Mouse (Mus musculus) forebrain, embryonic 10.5 days (tissue): Measurements from ENCODE around the gene Rps27. TPM values are rescaled to one million over a fixed set of nuclear protein-coding genes. Genes with fewer than 3 reads are reported as not detected.

Source experiments
- DNase-seq: peaks from one replicate; pipeline ENCODE4 v3.0.0-alpha.2; 2017; ENCODE audit warnings: low spot score; ENCODE audit errors: extremely low spot score
- H3K27ac ChIP-seq: fragments of 300-500 bp; sonication (generic); 2 replicates; pipeline ENCODE4 v1.5.1; 2016; ENCODE audit warnings: mild to moderate bottlenecking
- H3K27me3 ChIP-seq: fragments of 300-500 bp; sonication (generic); 2 replicates; pipeline ENCODE4 v1.6.1; 2016; ENCODE audit warnings: mild to moderate bottlenecking; ENCODE audit not compliant: poor library complexity, severe bottlenecking
- H3K36me3 ChIP-seq: fragments of 300-500 bp; sonication (generic); replicated peaks from 2 replicates; pipeline ENCODE4 v1.6.1; 2016; ENCODE audit warnings: mild to moderate bottlenecking, moderate library complexity
- H3K4me1 ChIP-seq: fragments of 300-500 bp; sonication (generic); 2 replicates; pipeline ENCODE4 v1.6.1; 2016
- H3K4me3 ChIP-seq: fragments of 300-500 bp; sonication (generic); 2 replicates; pipeline ENCODE4 v1.5.1; 2016; ENCODE audit warnings: mild to moderate bottlenecking, moderate library complexity
- H3K9me3 ChIP-seq: fragments of 300-500 bp; sonication (generic); 2 replicates; pipeline ENCODE4 v1.6.1; 2016; ENCODE audit warnings: mild to moderate bottlenecking, moderate library complexity
- WGBS: fragments of 180-500 bp; shearing (Covaris S2); methylation state at CpG from one replicate; pipeline ENCODE4 v1.1.7; 2016; 5-methylcytosine and 5-hydroxymethylcytosine counted together
- polyA plus RNA-seq: library from polyadenylated mRNA; unstranded; fragments of >200 nt; fragmentation: Nextera tagmentation; extraction: Ambion mirVana; gene quantifications from 2 replicates; pipeline ENCODE4 v1.2.1, GENCODE M21; 2016

Rps27 gene
- polyA plus RNA-seq, 1 experiment from 2014 or later, result 1,069 TPM

DNA sequence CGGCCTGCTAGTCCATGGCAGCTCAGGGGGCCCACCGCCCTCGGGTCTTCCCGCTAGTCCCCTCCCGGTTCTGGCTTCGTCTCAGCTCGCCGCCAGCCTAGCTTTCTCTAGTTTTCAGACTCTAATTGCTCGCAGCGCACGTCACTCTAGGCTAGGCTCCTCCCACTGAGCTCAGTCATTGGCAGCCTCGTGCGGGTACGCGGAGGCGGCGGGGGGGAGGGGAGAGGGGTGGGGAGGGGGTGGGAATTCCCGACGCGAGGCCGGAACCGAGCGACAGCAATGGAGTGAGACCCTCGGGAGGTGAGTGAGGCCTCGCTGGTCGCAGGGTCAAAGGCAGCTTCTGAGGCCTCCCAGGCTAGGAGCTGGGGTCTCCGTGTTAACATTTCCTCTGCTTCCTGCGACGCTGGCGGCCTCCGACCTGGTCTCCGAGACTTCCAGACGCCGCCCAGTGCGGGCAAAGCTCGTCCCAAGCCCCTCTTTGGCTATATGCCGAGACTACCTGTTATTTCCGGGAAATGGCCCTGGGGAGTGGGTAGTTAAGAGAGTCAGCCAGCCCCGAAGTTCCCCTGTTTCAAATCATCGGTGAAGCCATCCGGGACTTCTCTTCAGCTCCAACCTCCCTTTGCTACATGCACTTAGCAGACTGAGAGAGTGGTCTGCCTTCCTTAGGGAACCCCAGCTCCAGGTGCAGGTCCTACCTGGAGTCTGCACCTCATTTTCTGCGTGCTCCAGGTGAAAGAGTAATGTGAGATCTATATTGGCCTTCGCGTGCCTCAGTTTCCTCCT, 34.7 kb upstream of the Rps27 start, which contains the start of gene Slc39a1:
Slc39a1 (plus strand) TSS at position 213 of the 786 bp plus-strand sequence.
- Histone ChIP-seq H3K27me3 (no peaks in the 10 kb centered on the region), H3K27ac (peak within 1 kb of the TSS; percentile 94), H3K9me3 (no peaks in the 10 kb centered on the region), H3K36me3 (peaks cover 28% of the 10 kb centered on the region), H3K4me1 (peaks cover 37% of the 10 kb centered on the region), H3K4me3 (peak within 1 kb of the TSS; percentile 77)
- WGBS, result under 1% methylated on average over 44 of the region's 44 CpGs
- peak; percentile 94 for DNase-seq

DNA sequence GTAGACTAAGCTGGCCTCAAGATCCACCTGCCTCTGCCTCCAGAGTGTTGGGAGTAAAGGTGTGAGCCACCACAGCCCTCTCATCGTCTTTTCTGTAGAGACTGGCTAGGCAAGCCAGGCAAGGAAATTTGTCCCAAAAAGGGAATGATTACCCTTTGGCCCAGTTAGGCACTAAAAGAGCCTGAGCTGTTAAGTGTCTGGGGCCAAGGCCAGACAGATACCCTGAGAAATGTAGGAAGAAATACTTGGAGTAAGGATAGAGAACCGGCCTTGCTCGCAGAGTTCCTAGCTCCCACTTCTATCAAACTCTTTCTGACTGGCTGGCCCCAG, 34.1 kb upstream of the Rps27 start:
- Histone ChIP-seq H3K4me1 (peaks cover 42% of the 10 kb centered on the region), H3K4me3 (peak overlapping the region; percentile 77), H3K27ac (peak overlapping the region; percentile 94), H3K9me3 (no peaks in the 10 kb centered on the region), H3K27me3 (0 out of 2 replicates have a peak, but pooled peaks cover under 1% of the 10 kb centered on the region), H3K36me3 (peaks cover 28% of the 10 kb centered on the region)
- DNase-seq, result no peak
- under 1% methylated on average over 3 of the region's 3 CpGs for WGBS

DNA sequence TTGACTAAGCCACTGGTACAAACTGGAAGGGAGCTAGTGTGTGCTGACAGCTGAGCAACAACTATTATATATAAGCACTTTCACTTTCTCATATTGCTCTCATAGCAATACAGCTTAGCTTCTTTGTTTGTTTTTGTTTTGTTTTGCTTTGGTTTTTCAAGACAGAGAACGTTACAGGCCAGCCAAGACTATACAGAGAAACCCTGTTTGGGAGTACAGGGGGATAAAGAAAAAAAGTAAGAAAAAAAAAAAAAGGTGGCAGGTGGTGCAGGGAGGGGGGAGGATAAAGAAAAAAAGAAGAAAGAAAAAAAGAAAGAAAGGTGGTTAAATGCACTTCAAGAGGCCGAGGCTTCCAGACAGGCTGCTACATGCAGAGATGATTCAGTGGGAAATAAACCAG, 32.0 kb upstream of the Rps27 start:
- Histone ChIP-seq H3K36me3 (peaks cover 11% of the 10 kb centered on the region), H3K27ac (no peak overlapping the region), H3K9me3 (no peaks in the 10 kb centered on the region), H3K27me3 (0 out of 2 replicates have a peak, but pooled peaks cover 11% of the 10 kb centered on the region), H3K4me3 (no peak overlapping the region), H3K4me1 (peaks cover 41% of the 10 kb centered on the region)
- WGBS, result 80% methylated on average over 2 of the region's 2 CpGs
- DNase-seq, result no peak

DNA sequence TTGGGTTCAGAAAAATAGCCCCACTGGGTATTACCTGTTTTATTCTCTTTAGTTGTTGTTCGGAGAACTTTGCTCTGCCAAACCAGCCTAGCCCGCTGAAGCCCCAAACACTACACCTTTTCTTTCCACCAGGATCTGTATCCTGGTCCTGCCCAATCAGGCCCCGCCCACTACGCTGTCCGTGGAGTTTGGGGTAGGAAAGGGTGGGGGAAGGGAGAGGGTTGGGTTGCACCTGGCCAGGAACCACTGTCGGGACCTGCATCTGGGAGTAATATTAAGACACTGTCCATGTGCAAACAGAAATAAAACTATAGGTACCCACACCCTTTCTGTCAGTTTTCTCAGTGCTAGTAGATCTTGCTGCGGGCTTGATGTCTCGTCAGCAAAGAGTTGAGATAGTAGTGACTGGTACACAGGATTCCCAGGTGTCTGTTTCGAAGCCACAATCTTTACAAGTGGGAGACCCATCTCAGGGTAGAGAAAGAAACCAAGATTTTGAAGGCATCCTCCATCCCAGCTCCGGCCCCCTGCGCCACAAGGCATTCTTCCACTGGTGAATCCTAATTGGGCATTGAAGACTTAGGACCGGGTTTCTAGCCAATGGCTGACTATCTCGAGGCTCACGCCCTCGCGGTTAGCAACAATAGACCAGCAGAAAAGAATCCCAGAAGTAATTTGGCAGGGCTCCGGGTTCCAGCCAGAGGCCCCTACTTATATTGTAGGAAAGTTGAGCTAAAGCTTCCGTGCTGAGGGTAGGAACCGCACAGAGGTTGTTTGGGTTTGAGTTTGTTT, 29.7 kb upstream of the Rps27 start, which contains the start of gene Creb3l4:
Creb3l4 (minus strand) TSS at position 529 of the 792 bp plus-strand sequence.
- peak within 1 kb of the TSS; percentile 55 for H3K4me3 ChIP-seq
- H3K9me3 ChIP-seq, result no peaks in the 10 kb centered on the region
- peak; percentile 75 for DNase-seq
- no peaks in the 10 kb centered on the region for H3K36me3 ChIP-seq
- H3K27ac ChIP-seq, result peak within 1 kb of the TSS; percentile 85
- 0 out of 2 replicates have a peak, but pooled peaks cover 11% of the 10 kb centered on the region for H3K27me3 ChIP-seq
- WGBS, result 2% methylated on average over 19 of the region's 19 CpGs
- H3K4me1 ChIP-seq, result peaks cover 27% of the 10 kb centered on the region

DNA sequence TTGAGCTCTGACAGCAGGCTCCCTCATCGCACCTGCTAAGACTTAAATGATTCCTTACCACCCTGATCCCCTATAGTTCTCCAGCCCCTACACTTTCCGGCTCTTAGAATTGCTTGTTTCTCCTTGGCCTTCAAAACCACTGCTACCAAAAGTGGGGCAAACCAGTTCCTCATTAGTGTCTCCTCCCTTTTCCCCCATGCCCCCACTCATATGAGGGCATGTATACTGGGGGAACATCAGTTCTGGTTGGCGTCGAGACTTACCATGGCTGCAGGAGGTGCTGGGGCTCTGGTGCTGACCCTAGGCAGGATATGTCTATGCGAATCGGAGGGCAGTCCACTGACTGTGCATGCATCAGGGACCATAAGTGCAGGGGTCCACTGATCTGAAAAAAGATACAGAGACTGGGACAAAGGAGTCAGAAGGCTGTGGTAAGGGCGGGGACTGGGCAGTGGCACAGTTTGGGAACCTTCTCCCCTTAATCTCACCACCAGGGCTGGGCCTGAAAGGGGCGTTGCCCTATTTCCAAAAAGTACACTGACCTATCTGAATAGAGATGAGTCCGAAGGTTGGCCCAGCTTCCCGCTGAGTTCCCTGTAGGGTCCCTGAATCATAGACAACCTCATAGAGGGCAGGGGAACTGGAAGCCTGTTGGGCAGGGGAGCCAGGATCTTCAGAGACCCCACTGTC, 28.4 kb upstream of the Rps27 start:
- DNase-seq, result no peak
- WGBS, result 89% methylated on average over 10 of the region's 10 CpGs

DNA sequence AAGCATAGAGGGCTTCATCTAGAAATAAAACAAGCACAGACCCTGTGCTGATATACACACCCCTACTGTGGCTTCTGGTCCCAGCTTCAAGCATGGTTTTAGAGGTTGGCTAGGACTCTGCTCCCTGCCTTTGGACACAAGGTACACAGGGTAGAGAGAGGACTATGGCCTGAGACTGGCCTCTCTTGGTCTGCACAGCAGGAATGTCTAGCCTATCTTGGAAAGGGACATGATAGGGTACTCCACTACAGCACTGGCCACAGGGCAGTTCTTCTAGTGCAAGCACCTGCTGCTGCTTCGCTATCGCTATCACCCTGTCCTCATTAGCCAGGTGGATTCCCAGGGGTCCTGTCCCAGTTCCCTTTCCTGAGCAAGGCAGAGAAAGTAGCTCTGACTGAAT, 27.8 kb upstream of the Rps27 start:
- Histone ChIP-seq H3K9me3 (no peaks in the 10 kb centered on the region), H3K4me3 (no peak overlapping the region), H3K27ac (no peak overlapping the region), H3K4me1 (peaks cover 17% of the 10 kb centered on the region), H3K27me3 (0 out of 2 replicates have a peak, but pooled peaks cover 11% of the 10 kb centered on the region), H3K36me3 (peaks cover 6% of the 10 kb centered on the region)
- 89% methylated on average over 2 of the region's 2 CpGs for WGBS
- no peak for DNase-seq

More for the DNA sequence above, 28.4 kb upstream of the Rps27 start:
- H3K36me3 ChIP-seq, result peaks cover 2% of the 10 kb centered on the region; the same call in 1 of the 2 replicates
- H3K27ac ChIP-seq, result no peak overlapping the region
- 0 out of 2 replicates have a peak, but pooled peaks cover 11% of the 10 kb centered on the region for H3K27me3 ChIP-seq
- no peaks in the 10 kb centered on the region for H3K9me3 ChIP-seq
- no peak overlapping the region for H3K4me3 ChIP-seq
- peaks cover 17% of the 10 kb centered on the region for H3K4me1 ChIP-seq

DNA sequence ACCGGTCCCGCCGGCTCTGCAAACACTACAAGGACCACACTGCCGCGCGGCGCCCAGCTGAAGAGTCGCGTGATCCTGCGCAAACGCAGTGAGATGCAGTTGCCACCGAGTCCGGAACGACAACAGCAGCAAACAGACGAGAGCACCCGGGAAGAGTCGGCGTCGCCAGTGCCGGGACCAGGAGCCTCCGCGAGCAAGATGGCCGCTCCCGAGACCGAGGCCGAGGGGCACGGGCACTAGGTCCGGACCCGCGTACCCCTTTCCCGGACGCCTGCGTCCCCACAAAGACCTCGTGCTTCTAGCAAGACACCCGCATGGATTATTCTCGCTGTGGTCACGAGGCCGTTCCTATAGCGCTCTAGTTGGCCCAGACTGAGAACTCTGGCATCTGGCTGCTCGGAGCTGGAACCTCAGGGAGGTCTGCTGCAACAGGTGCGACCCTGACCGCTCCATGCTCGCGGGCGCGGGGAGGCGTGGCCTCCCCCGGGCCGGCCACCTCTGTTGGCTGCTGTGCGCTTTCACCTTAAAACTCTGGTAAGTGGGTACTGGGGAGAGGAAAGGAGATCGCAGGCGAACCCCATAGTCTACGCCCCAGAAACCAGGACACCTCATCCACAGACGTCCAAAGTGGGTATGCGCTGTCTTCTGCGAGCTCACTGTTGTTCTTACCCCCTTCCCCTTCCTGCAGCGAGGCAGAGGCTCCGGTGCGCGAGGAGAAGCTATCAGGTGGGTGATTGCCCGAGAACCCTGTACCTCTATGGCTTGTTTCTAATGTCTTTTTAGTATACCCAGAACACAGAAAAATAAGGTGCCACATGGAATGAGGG, 18.3 kb upstream of the Rps27 start, which contains the start of gene Jtb:
Jtb (plus strand) TSS at position 91 of the 827 bp plus-strand sequence.
- H3K4me3 ChIP-seq, result peak within 1 kb of the TSS; percentile 72
- H3K27ac ChIP-seq, result peak within 1 kb of the TSS; percentile 95
- no peaks in the 10 kb centered on the region for H3K9me3 ChIP-seq
- H3K36me3 ChIP-seq, result peaks cover 36% of the 10 kb centered on the region
- peaks cover 18% of the 10 kb centered on the region for H3K4me1 ChIP-seq
- peak; percentile 95 for DNase-seq
- under 1% methylated on average over 61 of the region's 61 CpGs for WGBS
- no peaks in the 10 kb centered on the region for H3K27me3 ChIP-seq

DNA sequence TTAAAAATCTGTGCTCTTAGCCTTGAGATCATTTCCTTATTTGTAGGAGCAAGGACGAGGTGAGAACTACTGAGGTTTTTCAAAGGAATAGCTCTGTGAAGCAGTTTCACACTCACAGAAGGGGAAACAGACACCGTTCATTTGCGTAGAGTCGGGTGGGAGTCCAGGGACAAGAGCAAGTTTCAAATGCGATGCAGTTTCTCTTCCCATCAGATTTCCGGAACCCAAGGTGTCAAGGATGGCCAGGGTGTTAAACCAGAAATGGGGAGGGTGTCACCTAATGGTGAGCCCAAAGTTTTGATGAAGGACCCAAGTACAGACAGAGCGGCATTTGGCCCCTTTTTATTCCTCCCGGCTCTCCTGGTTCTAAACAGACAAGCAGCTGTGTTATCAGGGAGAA, 17.6 kb upstream of the Rps27 start:
- peak overlapping the region; percentile 95 for H3K27ac ChIP-seq
- 18% methylated on average over 8 of the region's 8 CpGs for WGBS
- peaks cover 18% of the 10 kb centered on the region for H3K4me1 ChIP-seq
- no peak for DNase-seq
- H3K9me3 ChIP-seq, result no peaks in the 10 kb centered on the region
- no peaks in the 10 kb centered on the region for H3K27me3 ChIP-seq
- peaks cover 35% of the 10 kb centered on the region for H3K36me3 ChIP-seq
- peak overlapping the region; percentile 72 for H3K4me3 ChIP-seq

DNA sequence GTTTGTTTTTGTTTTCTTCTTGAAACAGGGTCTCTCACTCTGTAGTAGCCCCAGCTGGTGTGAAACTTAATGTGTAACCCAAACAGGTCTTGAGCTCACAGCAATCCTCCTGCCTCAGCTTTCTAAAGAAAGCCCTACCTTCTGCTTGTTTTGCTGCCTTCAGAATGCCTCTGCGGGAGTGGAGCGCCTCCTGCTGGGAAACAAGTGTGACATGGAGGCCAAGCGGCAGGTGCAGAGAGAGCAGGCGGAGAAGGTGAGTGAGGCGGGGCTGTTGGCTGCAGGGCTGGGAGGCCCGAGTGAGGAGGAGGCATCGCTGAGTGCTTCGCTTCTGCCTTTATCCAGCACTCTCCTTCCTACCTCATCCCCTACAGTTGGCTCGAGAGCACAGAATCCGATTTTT, 10.9 kb upstream of the Rps27 start:
- H3K4me3 ChIP-seq, result no peak overlapping the region
- no peaks in the 10 kb centered on the region for H3K27me3 ChIP-seq
- H3K9me3 ChIP-seq, result no peaks in the 10 kb centered on the region
- DNase-seq, result no peak
- H3K27ac ChIP-seq, result no peak overlapping the region
- H3K36me3 ChIP-seq, result peaks cover 35% of the 10 kb centered on the region
- peaks cover 27% of the 10 kb centered on the region for H3K4me1 ChIP-seq
- 83% methylated on average over 10 of the region's 10 CpGs for WGBS

DNA sequence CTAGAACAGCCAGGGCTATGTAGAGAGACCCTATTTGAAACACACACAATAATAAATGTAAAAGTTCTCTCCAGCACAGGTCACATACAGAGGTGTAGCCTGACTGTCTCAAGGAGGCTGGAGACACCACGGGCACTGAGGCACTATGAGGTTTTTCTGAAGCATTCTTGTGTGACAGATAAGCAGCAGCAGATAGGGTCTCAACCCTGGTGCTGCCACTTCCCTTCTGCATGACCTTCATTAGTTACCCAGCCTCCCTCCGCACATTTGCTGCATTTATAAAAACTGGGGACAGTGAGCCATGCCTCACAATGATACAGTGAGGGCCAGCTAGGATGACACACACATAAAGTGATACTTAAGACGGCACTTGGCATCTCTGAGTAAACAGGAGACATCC, 9.5 kb upstream of the Rps27 start:
- 80% methylated on average over 3 of the region's 3 CpGs for WGBS
- no peak for DNase-seq
- Histone ChIP-seq H3K9me3 (no peaks in the 10 kb centered on the region), H3K4me1 (peaks cover 27% of the 10 kb centered on the region), H3K4me3 (no peak overlapping the region), H3K27ac (no peak overlapping the region), H3K27me3 (no peaks in the 10 kb centered on the region), H3K36me3 (peaks cover 35% of the 10 kb centered on the region)

DNA sequence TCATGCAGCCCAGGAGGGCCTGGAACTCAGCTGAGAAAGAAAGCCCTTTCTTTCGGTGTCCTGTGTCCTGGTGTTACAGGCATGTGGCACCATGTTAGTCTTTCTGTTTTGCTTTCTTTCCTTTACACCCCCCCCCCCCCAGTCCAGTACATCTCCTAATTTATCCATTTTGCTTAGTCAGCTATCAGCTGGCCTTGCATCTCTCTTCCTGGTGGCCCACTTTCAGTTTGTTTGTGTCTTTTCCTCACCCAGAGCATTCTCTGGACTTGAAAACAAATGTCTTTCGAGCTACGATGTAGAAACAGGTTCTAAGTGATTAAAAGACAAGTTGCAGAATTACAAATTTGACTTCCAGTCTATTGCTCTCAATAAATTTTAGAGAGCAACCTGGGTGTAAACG, 9.0 kb upstream of the Rps27 start:
- DNase-seq, result no peak
- peaks cover 35% of the 10 kb centered on the region for H3K36me3 ChIP-seq
- no peak overlapping the region for H3K27ac ChIP-seq
- WGBS, result 91% methylated on average over 4 of the region's 4 CpGs
- no peaks in the 10 kb centered on the region for H3K9me3 ChIP-seq
- no peaks in the 10 kb centered on the region for H3K27me3 ChIP-seq
- H3K4me3 ChIP-seq, result no peak overlapping the region
- peaks cover 27% of the 10 kb centered on the region for H3K4me1 ChIP-seq

DNA sequence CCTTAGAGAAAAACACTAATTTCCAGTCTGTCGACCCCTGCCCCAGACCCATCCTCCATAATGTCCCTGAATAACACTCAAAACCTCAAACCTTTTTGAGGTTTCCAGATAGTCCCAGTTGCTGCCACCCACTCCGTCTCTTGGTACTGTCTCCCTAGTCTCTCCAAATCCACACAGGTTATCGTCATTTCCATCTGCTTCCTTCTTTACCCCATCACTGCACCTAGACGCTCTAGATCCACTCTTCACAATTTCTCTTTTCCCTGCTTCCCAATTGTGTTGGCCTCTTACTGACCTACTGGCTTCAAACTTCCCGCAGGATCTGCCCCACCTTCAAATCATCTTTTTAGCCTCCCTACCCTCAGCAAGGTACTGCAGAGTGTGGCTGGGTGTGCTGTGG, 7.7 kb upstream of the Rps27 start:
- 21% methylated on average over 5 of the region's 5 CpGs for WGBS
- peak overlapping the region; percentile 64 for H3K4me3 ChIP-seq
- peaks cover 32% of the 10 kb centered on the region for H3K36me3 ChIP-seq
- peaks cover 27% of the 10 kb centered on the region for H3K4me1 ChIP-seq
- H3K27me3 ChIP-seq, result no peaks in the 10 kb centered on the region
- H3K9me3 ChIP-seq, result no peaks in the 10 kb centered on the region
- peak overlapping the region; percentile 89 for H3K27ac ChIP-seq
- DNase-seq, result no peak
